30 mouse cellular contexts compared by ENCODE assay signal in the genomic region with DNA sequence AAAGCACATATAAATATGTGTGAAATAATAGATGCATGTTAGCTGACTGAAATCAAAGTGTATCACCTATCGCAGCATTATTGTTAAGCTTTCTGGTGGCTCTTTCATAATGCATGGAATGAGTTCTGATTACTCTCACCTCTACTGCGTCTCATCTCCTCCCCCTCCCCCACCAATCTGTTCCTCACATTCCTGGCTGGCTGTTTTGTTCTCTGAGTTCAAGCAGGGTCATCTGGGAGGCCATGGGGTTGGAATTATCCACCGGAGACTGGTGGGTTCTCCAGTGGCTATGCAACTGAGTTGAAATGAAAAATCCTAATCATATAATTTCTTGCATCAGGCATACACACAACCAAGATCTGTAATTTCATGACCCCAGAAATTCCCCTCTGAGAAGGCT. TPM values are rescaled to one million over a fixed set of nuclear protein-coding genes. Genes with fewer than 3 reads are reported as not detected.
DNase-seq lines count a peak whose midpoint lies in the region; ATAC-seq and TF ChIP-seq lines count a peak whose summit lies in the region.
"Had no signal": no experiment of that assay in that cellular context is flagged by ENCODE, and none has a peak within 500 bp of the region (broad histone marks: within the 10 kb centered on the region; RNA-seq: fewer than 3 reads in every experiment).

No protein-coding gene starts in this region.

- no peaks in the 10 kb centered on the region for H3K27me3 ChIP-seq in midbrain, embryonic 10.5 days (ENCODE audit: low read depth, poor library complexity, severe bottlenecking)
- H3K27me3 ChIP-seq in midbrain, postnatal 0 days (ENCODE audit: insufficient read depth, low read length) = no peaks in the 10 kb centered on the region
- H3K27me3 ChIP-seq in embryonic facial prominence, embryonic 10.5 days (replicated peaks; ENCODE audit: low read depth, poor library complexity, severe bottlenecking) = no peaks in the 10 kb centered on the region
- H3K27me3 ChIP-seq: forebrain, embryonic 13.5 days; hindbrain, embryonic 15.5 days; liver, embryonic 12.5 days; neural tube, embryonic 12.5 days; Patski had no signal

- DNase-seq in cerebellum, postnatal 10 days = peak; percentile 61 to 68
- DNase-seq in cerebellum, postnatal 4 days (ENCODE audit: low spot score in 2 of 2) = no peak
- peak; percentile 22 for DNase-seq in midbrain, embryonic 10.5 days (ENCODE audit: low spot score)
- DNase-seq in midbrain, postnatal 0 days (ENCODE audit: low spot score) = no peak
- peak; percentile 7 for DNase-seq in brain, embryonic 14.5 days (ENCODE audit: low read depth)
- DNase-seq in embryonic facial prominence, embryonic 10.5 days (ENCODE audit: low spot score) = peak; percentile 23
- no peak for DNase-seq in B cell, adult 2 months
- DNase-seq: adrenal gland, postnatal 14 days; cerebellum, adult 11-12 months; cerebellum, postnatal 25 days; gastrocnemius, postnatal 25 days; heart, adult 18-20 months; heart, postnatal 14 days; kidney, adult 2 months; kidney, postnatal 36 days; left cerebral cortex, postnatal 4 days; liver, postnatal 0 days; lung, postnatal 36 days; midbrain, embryonic 14.5 days; right cerebral cortex, postnatal 14 days; thymus, postnatal 14 days had no signal

- H3K9me3 ChIP-seq in midbrain, embryonic 10.5 days (replicated peaks) = no peaks in the 10 kb centered on the region
- no peaks in the 10 kb centered on the region for H3K9me3 ChIP-seq in midbrain, postnatal 0 days (ENCODE audit: low read length)
- H3K9me3 ChIP-seq in embryonic facial prominence, embryonic 10.5 days = no peaks in the 10 kb centered on the region
- H3K9me3 ChIP-seq: forebrain, embryonic 13.5 days; G1E; hindbrain, embryonic 10.5 days; hindbrain, embryonic 15.5 days; liver, embryonic 12.5 days; neural tube, embryonic 12.5 days had no signal

- H3K27ac ChIP-seq in midbrain, embryonic 10.5 days (replicated peaks) = no peak overlapping the region
- no peak overlapping the region for H3K27ac ChIP-seq in midbrain, postnatal 0 days (ENCODE audit: low read depth, low read length)
- H3K27ac ChIP-seq in embryonic facial prominence, embryonic 10.5 days (replicated peaks) = no peak overlapping the region
- H3K27ac ChIP-seq: forebrain, embryonic 13.5 days; hindbrain, embryonic 10.5 days; hindbrain, embryonic 15.5 days; layer of hippocampus, adult 2 months; liver, embryonic 12.5 days; neural tube, embryonic 12.5 days had no signal

- no peak for ATAC-seq in midbrain, postnatal 0 days (ENCODE audit: low FRiP score)
- ATAC-seq: forebrain, embryonic 13.5 days; inflammation-experienced regulatory T-cells, adult 6 months; liver, embryonic 12.5 days; liver, postnatal 0 days; Patski had no signal

- peaks cover 10% of the 10 kb centered on the region for H3K4me1 ChIP-seq in midbrain, embryonic 10.5 days
- no peaks in the 10 kb centered on the region for H3K4me1 ChIP-seq in midbrain, postnatal 0 days (ENCODE audit: insufficient read depth, low read length)
- H3K4me1 ChIP-seq in embryonic facial prominence, embryonic 10.5 days = peaks cover 7% of the 10 kb centered on the region
- H3K4me1 ChIP-seq: forebrain, embryonic 13.5 days; hindbrain, embryonic 15.5 days; liver, embryonic 12.5 days had no signal

- no peak overlapping the region for H3K9ac ChIP-seq in midbrain, postnatal 0 days (replicated peaks; ENCODE audit: low read length, poor library complexity, severe bottlenecking)
- H3K9ac ChIP-seq: forebrain, embryonic 13.5 days; hindbrain, embryonic 15.5 days; liver, embryonic 12.5 days; liver, postnatal 0 days; neural tube, embryonic 12.5 days had no signal

- no peak overlapping the region for H3K4me3 ChIP-seq in midbrain, embryonic 10.5 days
- H3K4me3 ChIP-seq in midbrain, postnatal 0 days (ENCODE audit: low read depth, low read length) = no peak overlapping the region
- H3K4me3 ChIP-seq in embryonic facial prominence, embryonic 10.5 days = no peak overlapping the region
- H3K4me3 ChIP-seq: forebrain, embryonic 13.5 days; hindbrain, embryonic 10.5 days; hindbrain, embryonic 15.5 days; layer of hippocampus, adult 2 months; liver, embryonic 12.5 days; neural tube, embryonic 12.5 days had no signal

- TF ChIP-seq POLR2A in brain, embryonic 14.5 days (IDR thresholded peaks at IDR 0.05; ENCODE audit: borderline replicate concordance, extremely low read depth, insufficient read depth, insufficient read length, poor library complexity, severe bottlenecking) = no peak

- no peak for TF ChIP-seq CTCF in midbrain, postnatal 0 days (IDR thresholded peaks at IDR 0.05)
- no peak for TF ChIP-seq CTCF in brain, embryonic 14.5 days (IDR thresholded peaks at IDR 0.05; ENCODE audit: borderline replicate concordance, extremely low read depth, insufficient read depth, insufficient read length)

- H3K36me3 ChIP-seq in midbrain, embryonic 10.5 days = no peaks in the 10 kb centered on the region
- H3K36me3 ChIP-seq in midbrain, postnatal 0 days (ENCODE audit: insufficient read depth, low read length) = no peaks in the 10 kb centered on the region
- H3K36me3 ChIP-seq in embryonic facial prominence, embryonic 10.5 days (replicated peaks) = no peaks in the 10 kb centered on the region
- H3K36me3 ChIP-seq: G1E; hindbrain, embryonic 10.5 days; hindbrain, embryonic 15.5 days; liver, embryonic 12.5 days; neural tube, embryonic 12.5 days had no signal

- WGBS in midbrain, embryonic 10.5 days = 39% methylated on average over 3 of the region's 3 CpGs
- WGBS in midbrain, postnatal 0 days = 31% methylated on average over 3 of the region's 3 CpGs
- WGBS in embryonic facial prominence, embryonic 10.5 days = 32% methylated on average over 3 of the region's 3 CpGs

- no peak overlapping the region for H3K4me2 ChIP-seq in midbrain, postnatal 0 days (ENCODE audit: low read depth, low read length, poor library complexity, severe bottlenecking)
- H3K4me2 ChIP-seq: forebrain, embryonic 13.5 days; hindbrain, embryonic 15.5 days; liver, embryonic 12.5 days; neural tube, embryonic 12.5 days had no signal

RNA-seq across cellular contexts. Expression of a gene that starts 33.4 kb away (rescaled TPM):
- polyA plus RNA-seq in midbrain, embryonic 10.5 days (2016; fragmentation: Nextera tagmentation; extraction: Ambion mirVana) = 2.0 and 6.4 TPM in 2 replicates
- total RNA-seq in midbrain, postnatal 0 days (2014; rRNA removed) = 8.0 and 9.6 TPM in 2 replicates
- polyA plus RNA-seq in midbrain, postnatal 0 days (2015; fragmentation: Nextera tagmentation; extraction: Ambion mirVana) = 3.6 and 4.2 TPM in 2 replicates
- 2.6 and 7.9 TPM in 2 replicates for polyA plus RNA-seq in brain, embryonic 14.5 days (2012; rRNA removed)
- 1.3 and 1.9 TPM in 2 replicates for polyA plus RNA-seq in embryonic facial prominence, embryonic 10.5 days (2016; fragmentation: Nextera tagmentation; extraction: Ambion mirVana)
- polyA plus RNA-seq: G1E had no signal

Comparison
In these comparisons a context has a peak if more than half of its experiments do, and no peak if none do; other contexts are left out.
1. DNase-seq: peak in cerebellum, postnatal 10 days (2 of 2), midbrain, embryonic 10.5 days (single experiment), brain, embryonic 14.5 days (single experiment) and embryonic facial prominence, embryonic 10.5 days (single experiment); none in cerebellum, postnatal 4 days (0 of 2), midbrain, postnatal 0 days (single experiment) and B cell, adult 2 months (0 of 2).